ENCODE assay signal across 12 mouse cellular contexts in the genomic region with DNA sequence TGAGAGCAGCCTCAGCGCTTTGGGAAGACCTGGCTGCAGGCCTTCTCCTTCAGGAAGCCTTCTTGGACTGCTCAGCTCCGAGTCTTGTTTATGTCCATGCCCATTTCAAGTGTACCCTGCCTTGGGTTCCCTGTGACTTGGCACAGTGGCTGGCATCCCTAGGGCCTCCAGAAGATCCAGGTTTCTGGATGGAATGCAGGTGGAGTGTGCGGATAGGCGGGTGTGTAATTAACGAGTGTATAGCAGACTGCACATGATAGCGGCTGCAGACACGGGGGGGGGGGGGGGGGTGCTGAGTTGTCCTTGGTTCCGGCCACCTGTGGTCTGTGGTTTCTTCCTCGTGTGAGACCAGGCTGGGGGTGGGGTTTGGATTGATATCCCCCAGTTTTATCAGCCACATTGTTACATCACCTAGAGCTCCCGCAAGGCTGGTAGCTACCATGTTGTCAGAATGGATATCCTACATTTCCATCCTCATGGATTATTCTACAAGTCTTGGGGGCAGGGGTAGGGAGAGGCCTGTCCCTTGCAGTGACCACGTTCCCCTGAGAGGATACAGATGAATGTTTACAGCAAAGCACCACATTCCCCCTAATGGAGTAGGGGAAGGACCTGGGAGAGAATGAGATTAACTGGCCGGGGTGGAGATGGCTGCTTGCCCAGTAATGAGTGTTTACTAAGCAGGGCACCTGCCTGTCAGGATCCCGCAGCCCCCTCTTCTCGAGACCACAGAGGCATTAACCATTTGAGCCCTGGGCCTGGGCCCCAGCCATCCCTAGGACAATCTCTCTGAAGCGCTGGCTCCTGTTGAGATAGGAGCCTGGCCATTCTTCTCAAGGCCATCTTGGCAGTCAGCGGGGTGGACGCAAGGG. TPM values are rescaled to one million over a fixed set of nuclear protein-coding genes. Genes with fewer than 3 reads are reported as not detected.
DNase-seq lines count a peak whose midpoint lies in the region; ATAC-seq and TF ChIP-seq lines count a peak whose summit lies in the region.
"Had no signal": no experiment of that assay in that cellular context is flagged by ENCODE, and none has a peak within 500 bp of the region (broad histone marks: within the 10 kb centered on the region; RNA-seq: fewer than 3 reads in every experiment).

No protein-coding gene starts in this region.

- WGBS in lung, postnatal 0 days, result 34% methylated on average over 17 of the region's 17 CpGs
- 49% methylated on average over 16 of the region's 17 CpGs for WGBS in liver, embryonic 11.5 days

- H3K9me3 ChIP-seq in lung, postnatal 0 days (ENCODE audit: low read length), result no peaks in the 10 kb centered on the region
- no peaks in the 10 kb centered on the region for H3K9me3 ChIP-seq in liver, embryonic 11.5 days (ENCODE audit: control insufficient read depth, low read length)
- H3K9me3 ChIP-seq: liver, embryonic 15.5 days had no signal

- no peak overlapping the region for H3K4me3 ChIP-seq in lung, postnatal 0 days (ENCODE audit: low read depth, low read length)
- no peak overlapping the region for H3K4me3 ChIP-seq in liver, embryonic 11.5 days (ENCODE audit: low read depth, low read length)
- H3K4me3 ChIP-seq: layer of hippocampus, adult 2 months; liver, embryonic 15.5 days had no signal

- no peak for TF ChIP-seq CTCF in lung, postnatal 0 days (IDR thresholded peaks at IDR 0.05)

- peak overlapping the region; percentile 83 for H3K27ac ChIP-seq in lung, postnatal 0 days (ENCODE audit: low read length)
- H3K27ac ChIP-seq in liver, embryonic 11.5 days (ENCODE audit: low read depth, low read length), result no peak overlapping the region
- H3K27ac ChIP-seq: liver, embryonic 15.5 days had no signal

- no peak overlapping the region for H3K4me2 ChIP-seq in lung, postnatal 0 days (replicated peaks; ENCODE audit: low read depth, low read length)
- H3K4me2 ChIP-seq in liver, embryonic 11.5 days, result no peak overlapping the region
- H3K4me2 ChIP-seq: liver, embryonic 15.5 days had no signal

- TF ChIP-seq EP300 in lung, postnatal 0 days (IDR thresholded peaks at IDR 0.05), result peak; percentile 84

- no peak overlapping the region for H3K9ac ChIP-seq in lung, postnatal 0 days (replicated peaks; ENCODE audit: low read depth)
- H3K9ac ChIP-seq in liver, embryonic 11.5 days (ENCODE audit: low read depth, low read length), result no peak overlapping the region
- H3K9ac ChIP-seq: liver, embryonic 15.5 days had no signal

- H3K4me1 ChIP-seq in lung, postnatal 0 days (ENCODE audit: insufficient read depth, low read depth, low read length), result no peaks in the 10 kb centered on the region
- no peaks in the 10 kb centered on the region for H3K4me1 ChIP-seq in liver, embryonic 11.5 days (replicated peaks; ENCODE audit: control insufficient read depth, insufficient read depth, low read length)

- ATAC-seq in cerebellum, adult (ENCODE audit: insufficient number of reproducible peaks, low FRiP score, low TSS enrichment), result no peak
- peak; percentile 67 for ATAC-seq in lung, postnatal 0 days
- no peak for ATAC-seq in liver, embryonic 11.5 days (replicated peaks; ENCODE audit: low FRiP score)

- no peaks in the 10 kb centered on the region for H3K27me3 ChIP-seq in lung, postnatal 0 days (replicated peaks; ENCODE audit: insufficient read depth, low read length)
- no peaks in the 10 kb centered on the region for H3K27me3 ChIP-seq in liver, embryonic 11.5 days (replicated peaks; ENCODE audit: control insufficient read depth, insufficient read depth, low read length)
- H3K27me3 ChIP-seq: liver, embryonic 15.5 days had no signal

- DNase-seq in cerebellum, postnatal 14 days, result peak; percentile 57 to 72
- DNase-seq in ovary, adult 18-20 months (ENCODE audit: low spot score), result peak; percentile 61
- no peak for DNase-seq in ovary, postnatal 10 days (ENCODE audit: low spot score)
- DNase-seq in lung, postnatal 0 days (ENCODE audit: low spot score), result peak; percentile 88
- peak; percentile 57 for DNase-seq in testis, postnatal 10 days (ENCODE audit: low spot score)
- no peak for DNase-seq in liver, embryonic 11.5 days (ENCODE audit: low spot score)
- no peak for DNase-seq in layer of hippocampus, postnatal 36 days

- H3K36me3 ChIP-seq in lung, postnatal 0 days (ENCODE audit: insufficient read depth, low read length), result no peaks in the 10 kb centered on the region
- H3K36me3 ChIP-seq in liver, embryonic 11.5 days (ENCODE audit: control insufficient read depth, insufficient read depth, low read length), result no peaks in the 10 kb centered on the region
- H3K36me3 ChIP-seq: liver, embryonic 15.5 days had no signal

RNA-seq across cellular contexts. Expression of gene Myh14, which starts 15.1 kb away (rescaled TPM):
- polyA plus RNA-seq in lung, postnatal 0 days (2015; fragmentation: Nextera tagmentation; extraction: Ambion mirVana), result 202 and 215 TPM in 2 replicates
- 0.66 and 0.68 TPM in 2 replicates for polyA plus RNA-seq in liver, embryonic 11.5 days (2014; fragmentation: Nextera tagmentation; extraction: Ambion mirVana)
- 10 to 100 TPM; 27.7 to 28.1 TPM for total RNA-seq in layer of hippocampus, postnatal 36 days (2021)

RNA-seq across cellular contexts. Expression of gene Izumo2, which starts 22.8 kb away (rescaled TPM):
- polyA plus RNA-seq in lung, postnatal 0 days (2015; fragmentation: Nextera tagmentation; extraction: Ambion mirVana), result not detected in 2 replicates
- not detected in 2 replicates for polyA plus RNA-seq in liver, embryonic 11.5 days (2014; fragmentation: Nextera tagmentation; extraction: Ambion mirVana)
- not detected for total RNA-seq in layer of hippocampus, postnatal 36 days (2021)
- total RNA-seq: gastrocnemius, postnatal 4 days; layer of hippocampus, adult 2 months had no signal
- polyA plus RNA-seq: cortical plate, adult 2 months; liver, embryonic 15.5 days had no signal

Comparison
In these comparisons a context has a peak if more than half of its experiments do, and no peak if none do; other contexts are left out.
1. DNase-seq: peak in cerebellum, postnatal 14 days (2 of 2), ovary, adult 18-20 months (single experiment), lung, postnatal 0 days (single experiment) and testis, postnatal 10 days (single experiment); none in ovary, postnatal 10 days (single experiment), liver, embryonic 11.5 days (single experiment) and layer of hippocampus, postnatal 36 days (0 of 2).
2. RNA of gene Myh14, which starts 15.1 kb away (polyA plus RNA-seq): 202 to 215 TPM in lung, postnatal 0 days; 0.66 to 0.68 TPM in liver, embryonic 11.5 days; every median in the first group is over 100 times any median in the second.